Comparison of ENCODE assay signal across 19 mouse cellular contexts in genomic region chr5:74316333-74316945, GRCm38 (mm10).
A peak's percentile ranks its signal among the peaks of the same experiment; 100 is the strongest.
DNase-seq lines count a peak whose midpoint lies in the region; ATAC-seq and TF ChIP-seq lines count a peak whose summit lies in the region.
"Had no signal": no experiment of that assay in that cellular context is flagged by ENCODE, and none has a peak within 500 bp of the region (broad histone marks: within the 10 kb centered on the region; RNA-seq: fewer than 3 reads in every experiment).

No protein-coding gene starts in this region.

- H3K27me3 ChIP-seq in heart, adult 2 months (ENCODE audit: control insufficient read depth, insufficient read depth, low read length): no peaks in the 10 kb centered on the region
- H3K27me3 ChIP-seq in kidney, postnatal 0 days (ENCODE audit: insufficient read depth, low read length): no peaks in the 10 kb centered on the region
- no peaks in the 10 kb centered on the region for H3K27me3 ChIP-seq in limb, embryonic 14.5 days (ENCODE audit: control insufficient read depth, insufficient read depth, low read length)
- H3K27me3 ChIP-seq in liver, postnatal 0 days (ENCODE audit: insufficient read depth, low read length): no peaks in the 10 kb centered on the region

- no peak overlapping the region for H3K4me3 ChIP-seq in heart, adult 2 months
- H3K4me3 ChIP-seq in kidney, postnatal 0 days (replicated peaks; ENCODE audit: low read depth, low read length): no peak overlapping the region
- no peak overlapping the region for H3K4me3 ChIP-seq in limb, embryonic 14.5 days (replicated peaks; ENCODE audit: low read length)
- H3K4me3 ChIP-seq in liver, postnatal 0 days (ENCODE audit: low read depth, low read length): no peak overlapping the region
- H3K4me3 ChIP-seq: hindbrain, embryonic 10.5 days; left cerebral cortex, adult 2 months; midbrain, embryonic 12.5 days had no signal

- 95% methylated on average over 11 of the region's 11 CpGs for WGBS in heart, adult 2 months
- 72% methylated on average over 11 of the region's 11 CpGs for WGBS in kidney, postnatal 0 days
- 64% methylated on average over 8 of the region's 11 CpGs for WGBS in limb, embryonic 14.5 days
- WGBS in liver, postnatal 0 days (ENCODE audit: insufficient replicate concordance): 76% methylated on average over 11 of the region's 11 CpGs

- TF ChIP-seq POLR2A in heart, adult 2 months (IDR thresholded peaks at IDR 0.05; ENCODE audit: insufficient read depth, low read depth, low read length): no peak
- TF ChIP-seq POLR2A in limb, embryonic 14.5 days (IDR thresholded peaks at IDR 0.05; ENCODE audit: borderline replicate concordance, extremely low read depth, insufficient read depth, insufficient read length): no peak

- H3K27ac ChIP-seq in heart, adult 2 months: peak overlapping the region; percentile 9; the same call in 1 of the 2 replicates
- peak overlapping the region; percentile 57 for H3K27ac ChIP-seq in kidney, postnatal 0 days
- peak overlapping the region; percentile 19; the same call in 1 of the 2 replicates for H3K27ac ChIP-seq in limb, embryonic 14.5 days (replicated peaks; ENCODE audit: low read depth, low read length)
- peak overlapping the region; percentile 77 for H3K27ac ChIP-seq in liver, postnatal 0 days (ENCODE audit: low read depth)
- H3K27ac ChIP-seq: hindbrain, embryonic 10.5 days; hindbrain, postnatal 0 days; left cerebral cortex, adult 2 months; midbrain, embryonic 12.5 days; stomach, postnatal 0 days had no signal

- no peak for DNase-seq in heart, adult 2 months
- DNase-seq in heart, postnatal 14 days: no peak
- no peak for DNase-seq in kidney, postnatal 0 days (ENCODE audit: low spot score)
- no peak for DNase-seq in kidney, postnatal 25 days
- DNase-seq in limb, embryonic 14.5 days (ENCODE audit: low spot score): no peak
- peak; percentile 42 for DNase-seq in liver, postnatal 0 days
- no peak for DNase-seq in lung, postnatal 36 days
- no peak for DNase-seq in embryo, embryonic 11 days
- DNase-seq: cerebellum, postnatal 10 days; left cerebral cortex, postnatal 4 days had no signal

- no peak for TF ChIP-seq EP300 in heart, adult 2 months (IDR thresholded peaks at IDR 0.05; ENCODE audit: insufficient read depth, low read depth, low read length)
- no peak for TF ChIP-seq EP300 in liver, postnatal 0 days (IDR thresholded peaks at IDR 0.05; ENCODE audit: low read depth)

- no peaks in the 10 kb centered on the region for H3K79me2 ChIP-seq in heart, adult 2 months (replicated peaks; ENCODE audit: control insufficient read depth, insufficient read depth, low read length)

- H3K9ac ChIP-seq in heart, adult 2 months (ENCODE audit: low read depth, low read length): no peak overlapping the region
- no peak overlapping the region for H3K9ac ChIP-seq in kidney, postnatal 0 days (ENCODE audit: low read depth, low read length)
- no peak overlapping the region for H3K9ac ChIP-seq in limb, embryonic 14.5 days (ENCODE audit: low read depth, low read length, severe bottlenecking)
- H3K9ac ChIP-seq in liver, postnatal 0 days (replicated peaks): no peak overlapping the region
- H3K9ac ChIP-seq: midbrain, embryonic 12.5 days had no signal

- intact Hi-C loops in heart, adult 2 months (cut with DNase I): loop anchor here (5.0 to 10.0 kb wide), 3 partner anchors 56 to 478 kb away; partner anchors contain the start of gene Lnx1
- intact Hi-C loops in heart, postnatal 14 days (cut with DNase I): loop anchor here (10.0 kb wide), 3 partner anchors 308 to 478 kb away; no protein-coding TSS in a partner anchor

- no peak overlapping the region for H3K4me2 ChIP-seq in kidney, postnatal 0 days (ENCODE audit: low read length)
- no peak overlapping the region for H3K4me2 ChIP-seq in limb, embryonic 14.5 days (replicated peaks; ENCODE audit: low read depth, low read length, severe bottlenecking)
- peak overlapping the region; percentile 45; the same call in 1 of the 2 replicates for H3K4me2 ChIP-seq in liver, postnatal 0 days (ENCODE audit: low read depth, low read length)
- H3K4me2 ChIP-seq: midbrain, embryonic 12.5 days had no signal

- no peak for ATAC-seq in kidney, postnatal 0 days (replicated peaks; ENCODE audit: low FRiP score, low read depth)
- ATAC-seq in limb, embryonic 14.5 days (ENCODE audit: low FRiP score, low read depth): no peak
- ATAC-seq in liver, postnatal 0 days: peak; percentile 84
- ATAC-seq: activated CD4-positive, CD25-positive, alpha-beta regulatory T cell, adult 4 months; forebrain, embryonic 14.5 days; hindbrain, postnatal 0 days; lung, postnatal 0 days had no signal

- no peak for TF ChIP-seq CTCF in heart, adult 2 months (IDR thresholded peaks at IDR 0.05)
- TF ChIP-seq CTCF in kidney, postnatal 0 days (IDR thresholded peaks at IDR 0.05; ENCODE audit: low read depth): no peak
- TF ChIP-seq CTCF in liver, postnatal 0 days (IDR thresholded peaks at IDR 0.05; ENCODE audit: low read depth): no peak

- H3K9me3 ChIP-seq in kidney, postnatal 0 days (replicated peaks; ENCODE audit: low read length): no peaks in the 10 kb centered on the region
- H3K9me3 ChIP-seq in limb, embryonic 14.5 days (ENCODE audit: control insufficient read depth, low read length): no peaks in the 10 kb centered on the region
- H3K9me3 ChIP-seq in liver, postnatal 0 days (ENCODE audit: low read length): no peaks in the 10 kb centered on the region
- H3K9me3 ChIP-seq: G1E; hindbrain, embryonic 10.5 days; midbrain, embryonic 12.5 days had no signal

- no peaks in the 10 kb centered on the region for H3K36me3 ChIP-seq in heart, adult 2 months (ENCODE audit: control insufficient read depth, insufficient read depth, low read length)
- H3K36me3 ChIP-seq in kidney, postnatal 0 days (ENCODE audit: insufficient read depth, low read length): no peaks in the 10 kb centered on the region
- no peaks in the 10 kb centered on the region for H3K36me3 ChIP-seq in limb, embryonic 14.5 days (ENCODE audit: control insufficient read depth, insufficient read depth, low read length)
- H3K36me3 ChIP-seq in liver, postnatal 0 days (replicated peaks; ENCODE audit: insufficient read depth, low read length): no peaks in the 10 kb centered on the region
- H3K36me3 ChIP-seq: G1E; hindbrain, embryonic 10.5 days; midbrain, embryonic 12.5 days had no signal

- peaks cover 11% of the 10 kb centered on the region for H3K4me1 ChIP-seq in heart, adult 2 months (ENCODE audit: control insufficient read depth, insufficient read depth, low read length)
- H3K4me1 ChIP-seq in kidney, postnatal 0 days (replicated peaks; ENCODE audit: insufficient read depth, low read length): no peaks in the 10 kb centered on the region
- peaks cover 15% of the 10 kb centered on the region for H3K4me1 ChIP-seq in limb, embryonic 14.5 days (ENCODE audit: control insufficient read depth, insufficient read depth, low read length)
- peaks cover 5% of the 10 kb centered on the region; the same call in 1 of the 2 replicates for H3K4me1 ChIP-seq in liver, postnatal 0 days (ENCODE audit: insufficient read depth)

Comparison
In these comparisons a context has a peak if more than half of its experiments do, and no peak if none do; other contexts are left out.
1. H3K27ac ChIP-seq: peak in every context shown above with its lines; median percentile 77 in liver, postnatal 0 days; 57 in kidney, postnatal 0 days; 19 in limb, embryonic 14.5 days; 9 in heart, adult 2 months.